Mouse (Mus musculus) cerebral cortex, adult 2 months (tissue): ENCODE data around the gene Large1.

Source experiments
- WGBS: fragments of 180-500 bp; shearing (Covaris S2); methylation state at CpG from one replicate; pipeline ENCODE4 v1.1.7; 2018; 5-methylcytosine and 5-hydroxymethylcytosine counted together

Gene Large1

DNA sequence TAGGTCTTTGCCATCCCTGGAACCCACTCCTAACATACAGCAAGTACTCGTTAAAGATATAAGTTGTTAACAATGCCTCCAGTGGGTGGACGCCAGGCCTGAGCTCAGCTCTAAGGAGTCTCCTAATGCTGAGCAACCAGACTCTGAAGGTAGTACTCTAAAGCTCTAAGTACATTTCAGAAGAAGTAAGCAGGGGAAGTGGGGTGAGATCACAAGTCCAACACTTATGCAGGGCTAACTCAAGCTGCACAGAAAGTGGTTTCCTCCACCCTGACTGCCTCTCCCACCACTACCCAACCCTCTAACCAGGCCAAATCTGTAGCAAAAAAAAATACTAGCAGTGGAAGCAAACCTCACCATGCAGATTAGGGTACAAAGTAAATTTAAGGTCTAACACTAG is 61.7 kb downstream of the Large1 start:
- 64% methylated on average over 2 of the region's 2 CpGs for whole genome bisulfite sequencing

DNA sequence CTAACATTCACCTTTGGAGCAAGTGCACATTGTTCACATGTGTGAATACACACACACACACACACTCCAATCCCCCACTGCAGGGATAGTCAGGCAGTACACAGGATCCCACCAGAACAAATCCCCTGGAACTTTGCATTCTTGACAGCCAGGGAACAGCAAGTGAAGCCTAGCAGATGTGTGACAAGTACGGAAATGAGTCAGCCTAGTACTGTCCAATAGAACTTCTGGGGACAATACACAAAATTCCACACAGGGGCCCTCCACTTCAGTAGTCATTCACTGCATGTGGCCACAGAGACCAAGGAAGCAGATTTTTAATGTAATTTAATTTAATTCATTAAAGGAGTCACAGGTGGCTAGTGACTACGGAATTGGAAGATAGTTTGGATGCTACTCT is 62.7 kb downstream of the Large1 start:
- WGBS: 77% methylated on average over 2 of the region's 2 CpGs

DNA sequence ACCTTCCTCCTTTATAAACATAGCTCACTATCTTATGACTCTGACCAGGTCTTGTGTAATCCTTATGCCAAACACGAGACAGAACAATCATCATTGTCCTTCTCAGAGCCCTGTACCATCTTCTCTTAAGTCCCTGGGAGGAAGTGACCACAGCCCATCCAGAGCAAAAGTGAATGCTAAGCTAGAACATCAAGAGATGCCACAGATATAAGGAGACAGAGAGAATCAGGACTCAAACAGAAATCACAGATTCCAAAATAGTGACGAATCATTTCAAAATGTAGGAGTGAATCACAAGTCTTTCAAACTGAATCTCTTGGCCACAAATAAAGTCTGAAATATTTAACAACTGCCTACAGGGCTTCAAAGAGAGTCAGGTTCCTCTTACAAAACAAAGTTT is 63.5 kb downstream of the Large1 start:
- 33% methylated on average over 2 of the region's 2 CpGs for WGBS

- 74% methylated on average over 4 of the region's 4 CpGs for WGBS
Observed at GRCm38 (mm10) chr8:73281996-73282395, 71.3 kb downstream of the Large1 start.

GRCm38 (mm10) chr8:73276015-73276414 is 77.3 kb downstream of the Large1 start:
- 75% methylated on average over 4 of the region's 4 CpGs for WGBS

GRCm38 (mm10) chr8:73275445-73275844 is 77.9 kb downstream of the Large1 start:
- 25% methylated on average over 4 of the region's 4 CpGs for WGBS

DNA sequence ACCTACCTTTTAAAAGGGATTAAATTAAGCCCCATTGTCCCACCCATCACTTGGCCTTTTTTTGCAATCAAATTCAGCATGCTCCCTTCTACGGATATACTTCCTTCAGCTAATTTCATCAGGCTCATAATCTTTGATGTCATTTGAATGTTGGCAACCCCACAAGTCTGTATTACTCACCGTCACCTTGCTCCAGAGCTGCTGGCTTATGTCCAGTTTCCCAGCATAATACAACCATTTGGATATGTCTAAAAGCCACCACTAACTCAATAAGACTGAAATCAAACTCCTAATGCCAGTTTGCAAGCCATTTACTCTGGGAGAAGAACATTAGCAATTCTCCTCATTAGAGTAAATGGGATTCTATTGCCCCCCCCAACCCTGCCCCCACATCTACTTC is 95.4 kb downstream of the Large1 start:
- 22% methylated on average over 2 of the region's 2 CpGs for WGBS

GRCm38 (mm10) chr8:73244186-73244585 is 109.2 kb downstream of the Large1 start:
- 62% methylated on average over 3 of the region's 3 CpGs for WGBS

- 65% methylated on average over 1 of the region's 1 CpGs for WGBS
Observed at GRCm38 (mm10) chr8:73242066-73242465, 111.3 kb downstream of the Large1 start.

DNA sequence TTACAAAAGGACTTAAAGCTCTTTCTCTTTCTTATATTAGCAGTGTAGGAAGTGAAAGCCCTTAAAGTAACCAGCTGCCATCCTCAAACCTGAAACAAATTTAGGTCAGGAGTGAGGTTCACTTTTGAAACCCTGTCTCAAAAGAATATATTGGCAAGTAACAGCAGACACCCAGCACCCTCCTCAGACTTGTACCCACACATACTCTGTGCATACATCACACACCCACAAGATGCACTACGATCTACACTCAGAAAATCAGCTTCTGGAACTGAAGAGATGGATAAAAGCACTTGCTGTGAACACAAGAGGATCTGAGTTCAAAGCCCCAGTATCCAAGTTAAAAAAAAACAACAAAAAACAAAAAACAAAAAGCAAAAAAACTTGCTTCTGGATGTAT is 119.1 kb downstream of the Large1 start:
- WGBS: 57% methylated on average over 1 of the region's 1 CpGs

DNA sequence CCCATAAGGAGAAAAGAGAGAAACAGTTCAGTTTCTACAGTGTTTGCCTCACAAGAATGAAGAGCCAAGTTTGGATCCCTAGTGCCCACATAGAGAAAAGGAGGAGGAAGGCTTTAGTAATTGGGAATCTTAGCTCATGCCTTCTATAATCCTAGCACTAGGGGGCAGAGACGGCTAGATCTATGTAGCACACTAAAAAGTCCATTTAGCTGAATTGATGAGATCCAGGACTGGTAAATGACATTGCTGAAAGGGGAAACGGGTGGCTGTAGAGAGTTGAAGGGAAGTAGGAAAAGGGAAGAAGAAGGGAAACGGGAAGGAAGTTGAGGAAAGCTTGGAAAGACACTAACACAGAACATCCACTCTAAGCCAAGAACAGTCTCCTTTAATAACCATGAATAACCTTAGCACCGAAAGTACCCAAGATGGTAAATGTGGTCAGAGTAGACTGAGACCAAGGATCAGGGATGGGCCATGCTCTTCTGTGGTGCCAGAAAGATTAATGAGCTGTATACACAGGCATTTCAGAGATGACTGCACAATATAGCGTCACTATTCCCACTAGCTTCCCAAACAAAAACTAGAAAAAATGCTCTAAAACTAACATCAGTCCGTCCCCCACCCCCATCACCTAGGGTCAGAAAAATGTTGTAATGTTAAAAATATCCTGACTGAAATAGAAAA is 119.8 kb downstream of the Large1 start:
- 37% methylated on average over 6 of the region's 6 CpGs for WGBS

DNA sequence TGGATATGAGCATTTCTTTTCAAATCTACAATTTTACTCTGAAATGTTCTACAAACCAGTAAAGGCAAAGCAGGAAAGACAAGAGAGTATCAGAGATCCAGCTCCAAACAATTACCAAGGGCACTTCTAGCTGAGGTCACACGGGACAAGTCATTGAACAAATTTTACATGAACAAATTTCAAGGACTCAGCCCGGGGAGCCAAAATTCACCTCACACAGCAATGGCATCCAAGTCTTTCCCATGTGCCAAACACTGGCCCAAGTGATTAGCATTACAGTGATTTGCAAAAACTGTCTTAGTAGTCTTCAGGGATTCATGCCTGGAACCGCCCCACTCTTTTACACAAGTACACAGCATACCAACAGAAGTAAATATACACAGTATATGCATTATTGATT is 126.5 kb downstream of the Large1 start:
- WGBS: 38% methylated on average over 3 of the region's 3 CpGs

DNA sequence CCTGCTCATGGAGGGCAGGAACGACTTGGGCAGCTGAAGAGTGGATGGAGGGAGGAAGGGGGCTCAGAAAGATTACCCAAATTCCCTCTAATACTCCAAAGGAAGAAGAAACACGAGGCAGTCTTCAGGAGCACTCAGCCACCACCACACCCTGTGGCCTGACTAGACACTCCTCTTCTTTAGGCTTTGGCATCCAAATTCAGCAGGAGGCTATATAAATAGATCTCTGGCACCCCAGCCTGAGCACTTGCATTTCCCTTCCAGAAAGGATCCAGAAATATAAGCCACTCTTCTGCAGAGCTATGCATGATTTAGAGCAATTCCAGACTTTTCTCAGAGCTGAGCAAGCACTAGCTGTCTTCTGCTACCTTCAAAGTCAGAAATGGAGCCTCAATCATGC is 127.7 kb downstream of the Large1 start:
- 31% methylated on average over 2 of the region's 2 CpGs for WGBS

DNA sequence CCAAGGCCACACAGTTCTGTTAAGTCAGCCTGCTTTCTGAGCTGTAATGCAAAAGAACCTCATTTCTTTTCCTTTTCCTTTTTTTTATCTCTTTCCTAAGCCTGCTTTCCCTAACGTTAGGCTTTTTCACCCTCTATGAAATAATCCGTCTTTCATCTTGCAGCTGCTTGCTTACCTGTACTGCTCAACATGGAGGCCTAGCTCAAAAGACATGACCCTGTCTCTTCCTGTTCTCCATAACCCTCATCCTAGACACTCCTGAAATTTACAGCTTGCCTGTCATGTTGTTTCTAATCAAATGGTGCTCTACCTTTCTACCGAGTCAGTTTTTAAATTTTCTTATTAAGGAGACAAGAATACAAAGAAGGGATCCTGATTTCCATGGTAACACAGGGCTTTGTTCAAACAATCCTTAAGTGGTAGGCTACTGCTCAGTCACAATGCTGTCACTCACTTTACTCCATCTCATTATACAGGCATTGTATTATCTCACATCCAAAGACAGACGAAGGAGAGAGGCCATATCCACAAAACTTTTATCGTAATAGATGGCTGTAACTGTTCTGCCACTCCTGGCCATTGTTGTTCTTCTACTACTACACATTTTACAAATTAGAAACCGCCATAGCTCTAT is 134.0 kb downstream of the Large1 start:
- WGBS: 65% methylated on average over 6 of the region's 6 CpGs

- 89% methylated on average over 2 of the region's 2 CpGs for WGBS
Observed at GRCm38 (mm10) chr8:73201854-73202253, 151.5 kb downstream of the Large1 start.

DNA sequence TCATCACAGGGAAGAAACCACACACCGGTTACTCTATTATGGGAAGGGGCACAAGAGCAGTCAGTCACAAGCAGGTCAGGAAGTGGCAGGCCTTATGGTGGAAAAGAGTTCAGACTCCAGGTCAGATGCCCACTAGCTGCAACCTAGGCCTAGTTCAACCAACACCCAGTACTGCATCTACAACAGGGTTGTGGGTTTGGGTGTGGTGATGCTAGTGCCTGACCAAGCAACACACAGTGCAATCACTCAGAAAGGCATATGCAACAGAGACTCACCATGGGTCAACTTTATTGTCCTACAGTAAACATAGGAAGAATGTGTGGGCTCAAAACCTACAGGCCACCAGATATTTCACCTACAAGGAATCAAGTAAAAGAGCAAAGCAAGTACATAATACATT is 155.6 kb downstream of the Large1 start:
- WGBS: 97% methylated on average over 1 of the region's 1 CpGs

DNA sequence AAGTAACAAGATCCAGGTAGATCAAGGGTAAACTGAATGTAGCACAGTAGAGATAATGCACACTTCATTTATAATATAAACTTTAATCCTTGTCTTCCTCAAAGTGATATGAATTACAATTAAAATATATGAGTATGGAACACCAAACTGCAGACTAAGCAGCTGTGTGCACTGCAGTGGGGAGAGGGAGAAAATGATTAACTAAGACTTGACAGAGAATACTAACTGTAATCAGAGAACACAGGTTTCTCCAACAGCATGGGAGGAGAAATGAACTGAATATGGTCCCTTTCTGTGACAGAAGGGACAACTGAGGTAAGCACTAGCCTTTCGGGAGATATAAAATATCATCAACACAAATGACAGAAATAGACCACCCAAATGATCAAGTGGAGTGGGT is 164.7 kb downstream of the Large1 start:
- WGBS: 92% methylated on average over 1 of the region's 1 CpGs

GRCm38 (mm10) chr8:73187381-73187780 is 166.0 kb downstream of the Large1 start:
- 71% methylated on average over 1 of the region's 1 CpGs for WGBS

GRCm38 (mm10) chr8:73178434-73178833 is 174.9 kb downstream of the Large1 start:
- 46% methylated on average over 1 of the region's 1 CpGs for WGBS

- WGBS: 48% methylated on average over 3 of the region's 3 CpGs
Observed at GRCm38 (mm10) chr8:73161994-73162393, 191.3 kb downstream of the Large1 start.

- 52% methylated on average over 1 of the region's 1 CpGs for WGBS
Observed at GRCm38 (mm10) chr8:73161564-73161963, 191.8 kb downstream of the Large1 start.

DNA sequence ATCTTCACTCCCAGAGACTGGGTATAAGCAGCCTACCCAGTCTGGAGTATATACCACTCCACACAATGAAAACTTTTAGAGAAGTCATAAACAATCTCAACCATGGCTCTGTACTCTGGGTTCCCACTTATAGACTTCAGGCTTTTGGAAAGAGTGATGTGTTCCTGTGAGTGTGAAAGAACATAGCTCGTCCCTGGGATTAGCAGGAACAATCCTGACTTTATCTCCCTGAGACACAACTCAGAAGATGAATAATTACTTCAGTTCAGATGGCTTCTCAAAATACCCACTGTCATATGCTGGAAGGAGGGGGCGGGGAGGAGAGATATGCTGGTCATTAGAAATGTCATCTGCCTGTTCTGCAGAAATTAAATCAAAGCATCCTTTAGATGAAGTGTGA is 192.4 kb downstream of the Large1 start:
- 45% methylated on average over 2 of the region's 2 CpGs for WGBS

GRCm38 (mm10) chr8:73147236-73147635 is 206.1 kb downstream of the Large1 start:
- 83% methylated on average over 3 of the region's 3 CpGs for WGBS
